Mouse (Mus musculus) spleen, postnatal 10 days (tissue): Measurements from ENCODE around the gene Tubg2.
A peak's percentile ranks its signal among the peaks of the same experiment; 100 is the strongest.

Experiments
- DNase-seq, 2 experiments: peaks; one replicate each; pipeline ENCODE4 v3.0.0; 2021 to 2022; ENCODE audit warnings: low spot score in 2 of 2

Tubg2 gene

GRCm38 (mm10) chr11:101164677-101165580 is 9.2 kb downstream of the Tubg2 start:
- DNase-seq: no peak

GRCm38 (mm10) chr11:101166357-101166756 is 10.7 kb downstream of the Tubg2 start:
- no peak for DNase-seq

DNA sequence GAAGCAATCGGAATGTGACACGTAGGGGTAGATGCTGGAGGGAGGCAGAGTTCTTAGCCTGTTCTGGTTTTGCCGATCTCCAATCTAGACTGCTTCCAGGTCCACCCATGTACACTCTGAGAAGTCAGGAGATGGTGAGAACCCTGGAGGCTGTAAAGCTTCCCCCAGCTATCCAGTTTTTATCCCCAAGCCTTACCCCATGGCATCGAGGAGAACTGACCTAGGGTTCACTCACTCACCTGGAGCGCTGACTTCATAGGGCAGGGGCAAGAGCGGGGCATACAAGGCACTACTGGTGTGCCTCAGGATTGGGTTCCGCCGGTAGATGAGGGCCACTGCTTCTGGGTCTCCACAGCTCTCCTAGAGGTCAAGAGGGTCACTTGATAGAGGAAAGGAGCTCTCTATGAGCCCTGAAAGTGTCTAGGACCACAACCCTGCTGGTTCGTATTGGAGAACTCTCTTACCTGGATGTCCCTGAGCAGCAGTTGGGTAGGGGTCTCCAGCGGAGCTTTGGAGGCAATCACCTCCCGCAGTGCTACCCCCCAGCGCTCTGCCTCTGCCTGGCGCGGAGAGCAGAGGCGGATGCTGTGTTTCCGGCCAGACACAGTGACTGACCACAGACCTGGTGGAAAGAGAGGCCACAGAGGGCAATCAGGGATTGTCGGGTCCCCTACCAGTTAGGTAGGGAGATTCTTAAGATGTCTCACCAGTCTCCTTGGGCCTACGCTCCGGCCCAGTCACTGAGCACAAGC is 11.7 kb downstream of the Tubg2 start:
- DNase-seq: no peak

DNA sequence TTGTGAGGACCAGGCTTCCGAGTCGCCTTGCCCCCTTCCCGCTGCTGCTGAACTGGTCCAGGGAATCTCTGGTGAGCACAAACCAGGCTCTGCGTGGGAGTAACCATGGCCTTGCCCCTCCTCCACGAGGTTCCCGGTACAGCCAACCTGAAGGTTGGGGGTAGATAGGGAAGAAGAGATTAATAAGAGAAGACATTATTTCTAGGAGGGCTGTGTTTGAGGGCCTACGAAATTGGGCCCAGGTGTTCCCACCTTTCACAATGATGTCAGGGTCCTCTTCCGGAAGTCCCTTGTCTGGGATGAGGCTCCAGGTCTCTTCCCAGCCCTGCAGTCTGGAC is 12.2 kb downstream of the Tubg2 start:
- no peak for DNase-seq

DNA sequence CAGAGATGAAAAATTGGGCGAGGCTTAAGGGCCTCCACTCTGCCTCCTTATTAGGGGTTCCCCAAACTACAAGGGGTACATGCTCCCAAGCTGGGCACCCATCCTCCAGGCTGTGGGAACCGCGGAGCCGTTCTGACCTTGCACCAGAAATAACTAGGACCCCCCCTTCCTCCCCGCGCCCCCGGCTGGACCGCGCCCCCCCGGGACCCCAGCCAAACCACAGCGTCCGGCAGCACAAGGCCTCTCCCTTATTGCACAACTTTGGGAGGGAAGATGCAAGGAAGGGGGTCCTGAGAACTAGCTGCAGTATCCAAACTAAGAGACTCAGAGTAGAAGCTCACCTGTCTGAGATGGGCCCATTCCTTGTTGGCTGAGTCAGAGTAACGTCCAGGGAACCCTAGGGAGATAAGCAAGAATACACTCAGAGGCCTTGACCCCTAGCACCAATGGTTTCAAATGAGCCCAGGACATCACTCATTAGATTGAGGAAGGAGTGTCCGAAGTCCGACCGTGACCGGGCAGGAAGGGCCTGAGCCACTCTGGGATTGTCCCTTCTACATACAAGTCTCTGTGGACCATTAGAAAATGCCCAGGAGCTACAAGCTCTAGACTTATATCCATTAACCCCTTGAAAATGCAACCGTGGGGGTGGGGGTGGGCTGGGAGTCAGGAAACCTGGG is 12.7 kb downstream of the Tubg2 start:
- no peak for DNase-seq

GRCm38 (mm10) chr11:101169301-101170107 is 13.8 kb downstream of the Tubg2 start:
- DNase-seq: peak in 1 of 2 experiments; percentile 2

DNA sequence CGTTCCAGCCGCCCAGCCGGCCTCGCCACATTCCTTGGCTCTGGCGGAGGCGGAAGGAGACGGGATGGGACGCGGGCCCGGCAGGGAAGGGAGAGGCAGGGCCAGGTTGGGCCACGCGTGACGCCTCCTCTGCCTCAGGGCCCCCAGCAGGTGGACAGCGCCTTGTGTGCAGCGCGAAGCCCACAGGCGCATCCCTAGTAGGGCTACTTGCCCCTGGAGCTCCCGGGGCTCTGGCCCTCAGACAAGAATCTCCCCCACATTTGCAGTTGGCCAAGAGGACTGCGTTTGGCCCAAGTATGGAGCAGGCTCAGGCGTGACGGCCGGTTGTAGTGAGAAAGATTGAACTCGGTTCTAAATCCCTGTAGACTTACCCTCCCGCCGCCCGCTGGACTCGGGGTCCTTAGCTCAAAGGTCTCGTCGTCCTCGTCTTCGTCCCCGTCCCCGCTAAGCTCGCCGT is 14.7 kb downstream of the Tubg2 start, which contains the start of gene Cntnap1:
Gene Cntnap1, plus strand, starts transcription at position 170 of the 457 bp plus-strand sequence.
- peak; percentile 15 to 38 for DNase-seq

- peak in 1 of 2 experiments; percentile 80 for DNase-seq
Measured at GRCm38 (mm10) chr11:101170811-101171610, 15.3 kb downstream of the Tubg2 start, which contains the start of gene Plekhh3. Gene Plekhh3, minus strand, starts transcription at chr11:101171351.

DNA sequence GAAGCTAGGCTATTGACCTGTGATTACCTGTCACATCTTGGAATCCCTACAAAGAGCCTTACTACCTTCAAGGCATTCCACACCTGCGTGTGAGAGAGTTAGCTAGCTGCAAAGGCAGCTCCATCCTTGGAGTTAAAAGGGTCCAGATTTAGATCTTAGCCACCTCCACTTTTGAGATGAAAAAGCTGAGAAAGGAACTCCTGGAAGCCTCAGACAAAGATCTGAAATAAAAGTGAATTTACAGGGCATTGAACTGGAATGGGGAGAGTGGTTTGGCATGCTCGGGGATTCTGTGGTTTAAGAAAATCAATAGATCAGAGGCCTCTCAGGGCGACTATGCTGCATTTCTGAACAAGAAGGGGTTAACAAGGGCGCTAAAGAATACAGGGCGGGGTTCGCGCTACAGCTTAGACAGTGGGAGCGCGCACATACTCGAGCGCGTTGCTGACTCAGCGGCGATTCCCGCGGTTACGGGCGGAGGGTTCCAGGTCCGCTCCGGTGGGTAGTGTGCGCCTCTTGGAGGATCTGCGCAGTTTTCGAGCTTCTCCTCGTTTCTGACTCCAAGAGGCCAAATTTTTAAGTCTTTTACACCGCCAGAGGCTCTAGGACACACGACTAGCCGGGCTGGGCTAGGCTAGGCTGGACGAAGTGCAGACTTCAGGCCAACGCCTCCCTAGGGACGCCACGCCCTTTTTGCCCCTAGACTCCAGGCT is 16.2 kb downstream of the Tubg2 start:
- DNase-seq: peak in 1 of 2 experiments; percentile 44

DNA sequence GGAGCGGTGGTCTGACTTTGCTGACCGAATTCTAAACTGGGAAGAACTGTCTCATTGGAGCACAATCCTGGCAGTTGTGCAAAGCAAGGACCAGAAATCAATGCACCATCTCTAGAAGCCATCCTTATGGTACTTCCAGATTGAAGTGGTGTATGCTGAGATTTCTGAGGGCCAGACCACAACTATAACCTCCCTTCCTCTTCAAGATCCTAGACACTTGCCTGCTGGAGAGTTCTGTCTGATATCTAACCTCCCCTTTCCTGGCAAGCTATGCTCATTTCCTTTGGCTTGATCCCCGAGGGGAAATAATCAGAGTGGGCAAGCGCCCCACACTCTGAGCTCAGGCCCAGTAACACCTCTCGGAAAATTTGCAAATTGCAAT is 16.7 kb downstream of the Tubg2 start:
- DNase-seq: no peak

GRCm38 (mm10) chr11:101173112-101173511 is 17.4 kb downstream of the Tubg2 start:
- DNase-seq: no peak

DNA sequence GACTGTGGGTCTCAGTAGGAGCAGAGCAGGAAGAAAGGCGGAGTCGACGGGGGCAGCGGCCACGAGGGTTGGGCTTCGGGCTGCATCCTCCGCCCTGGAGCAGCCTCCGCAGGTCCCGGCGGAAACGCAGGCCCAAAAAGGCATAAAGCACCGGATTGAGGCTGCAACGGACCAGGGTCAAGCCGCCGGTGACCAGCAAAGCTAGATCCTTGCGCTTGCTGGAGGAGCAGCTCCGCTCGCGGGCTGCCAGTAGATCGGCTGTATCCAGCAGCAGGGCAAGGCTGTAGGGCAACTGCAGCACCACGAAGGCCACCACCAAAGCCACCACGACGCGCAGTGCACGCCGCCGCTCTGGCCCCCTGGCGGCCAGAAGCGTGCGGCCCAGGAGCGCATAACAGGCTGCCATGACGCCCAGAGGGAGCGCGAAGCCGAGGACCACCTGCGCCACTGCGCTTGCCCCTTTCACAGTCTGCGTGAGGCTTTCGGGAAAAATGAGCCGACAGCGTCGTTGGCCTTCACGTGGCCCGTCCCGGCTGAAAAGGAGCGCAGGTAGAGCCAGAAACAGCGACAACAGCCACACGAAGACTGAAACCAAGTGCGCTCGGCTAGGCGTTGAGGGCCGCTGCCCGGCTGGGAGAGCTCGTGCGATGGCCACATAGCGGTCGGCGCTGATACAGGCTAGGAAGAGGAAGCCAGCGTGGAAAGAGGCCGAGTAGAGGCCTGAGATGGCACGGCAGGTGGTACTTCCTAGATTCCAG is 18.1 kb downstream of the Tubg2 start:
- peak in 1 of 2 experiments; percentile 79 for DNase-seq

- DNase-seq: no peak
Measured at GRCm38 (mm10) chr11:101174389-101174745, 18.7 kb downstream of the Tubg2 start.

DNA sequence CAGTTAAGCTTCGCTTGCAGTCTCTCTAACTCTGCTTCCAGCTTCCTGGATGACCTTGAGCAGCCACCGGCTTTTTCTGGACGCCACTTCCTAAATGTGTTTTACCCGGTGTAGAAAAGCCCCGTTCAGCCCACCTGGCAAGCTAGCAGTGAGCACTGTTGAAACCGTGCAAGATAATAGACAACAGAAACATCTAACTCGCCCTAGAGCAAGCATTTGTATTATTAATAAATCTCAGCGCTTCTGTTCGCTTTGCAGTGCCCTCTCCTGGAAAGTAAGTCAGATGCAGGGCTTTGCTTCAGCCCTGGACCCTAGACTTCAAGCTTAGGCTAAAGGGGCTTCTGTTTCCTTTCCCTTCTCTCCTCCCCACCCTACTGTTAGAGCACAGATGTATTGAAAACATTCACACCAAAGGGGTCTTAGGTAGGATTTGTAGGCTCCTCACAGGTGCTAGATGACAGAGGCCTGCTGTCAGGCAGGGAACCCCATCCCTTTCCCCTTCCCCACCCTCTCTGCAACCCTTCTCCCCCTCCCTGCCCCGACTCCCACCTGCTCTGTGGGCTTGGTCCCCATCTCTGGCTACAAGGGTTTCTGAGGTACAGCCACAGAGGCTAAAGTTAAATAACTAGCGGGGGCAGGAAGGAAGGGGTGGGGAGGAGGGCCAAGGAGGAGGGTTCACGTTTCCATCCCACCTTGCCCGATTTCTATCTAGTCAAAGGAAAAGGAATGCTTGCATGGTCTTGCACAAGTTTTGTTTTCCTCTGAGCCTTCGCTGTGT is 19.3 kb downstream of the Tubg2 start, which contains the start of gene Ccr10:
Gene Ccr10, minus strand, starts transcription at position 593 of the 778 bp plus-strand sequence.
- DNase-seq: no peak

DNA sequence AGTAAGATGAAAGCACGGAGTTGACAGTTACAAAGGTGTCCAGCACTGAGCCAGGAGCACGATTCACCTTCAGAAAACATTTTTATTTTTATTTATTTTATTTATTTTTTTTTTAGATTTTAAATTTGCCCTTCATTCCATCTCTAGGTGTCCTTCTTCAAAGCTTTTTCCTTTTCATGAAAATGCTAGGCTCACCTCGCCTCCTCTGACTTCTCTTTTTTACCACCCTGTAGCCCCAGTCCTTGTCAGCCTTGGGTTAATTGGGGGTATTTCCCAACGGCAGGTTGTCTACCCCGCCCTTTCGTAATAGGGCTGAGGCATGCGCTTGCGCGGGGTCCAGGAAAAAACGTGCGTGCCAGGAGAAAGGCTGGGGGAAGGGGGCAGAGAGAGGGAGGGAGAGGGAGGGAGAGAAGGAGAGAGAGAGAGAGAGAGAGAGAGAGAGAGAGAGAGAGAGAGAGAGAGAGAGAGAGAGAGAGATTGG is 20.0 kb downstream of the Tubg2 start:
- no peak for DNase-seq

- DNase-seq: no peak
Measured at GRCm38 (mm10) chr11:101176117-101176691, 20.5 kb downstream of the Tubg2 start.

DNA sequence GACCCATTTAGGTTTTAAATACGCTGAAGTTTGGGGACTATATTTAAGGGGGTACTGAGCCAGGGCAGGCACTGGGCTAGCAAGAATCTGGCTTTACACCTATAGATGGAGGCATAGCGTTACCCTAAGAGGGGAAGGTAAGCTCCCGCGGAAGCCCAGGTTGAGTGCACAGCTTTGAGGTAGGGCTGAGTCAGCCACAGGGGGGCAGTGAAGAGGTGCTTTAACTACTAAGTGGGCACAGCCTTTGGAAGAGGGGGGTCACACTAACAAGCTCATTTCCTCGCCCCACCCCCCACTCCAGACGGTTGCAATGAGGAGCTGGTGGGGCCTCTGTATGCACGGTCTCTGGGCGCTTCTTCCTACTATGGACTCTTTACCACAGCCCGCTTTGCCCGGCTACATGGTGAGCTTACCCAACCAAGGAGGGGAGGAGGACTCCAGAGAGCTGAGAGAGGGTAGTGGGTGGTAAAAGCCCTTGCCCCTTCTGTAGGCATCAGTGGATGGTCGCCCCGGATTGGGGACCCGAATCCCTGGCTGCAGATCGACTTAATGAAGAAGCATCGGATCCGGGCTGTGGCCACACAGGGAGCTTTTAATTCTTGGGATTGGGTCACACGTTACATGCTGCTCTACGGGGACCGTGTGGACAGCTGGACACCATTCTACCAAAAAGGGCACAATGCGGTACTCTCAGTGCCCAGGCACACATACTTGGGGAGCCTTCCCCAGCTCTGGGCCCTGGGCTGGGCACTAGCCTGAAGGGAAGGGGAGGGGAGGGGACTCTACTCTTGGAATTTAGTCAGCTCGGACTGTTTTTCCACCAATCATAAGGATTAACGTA is 21.4 kb downstream of the Tubg2 start:
- DNase-seq: peak in 1 of 2 experiments; percentile 82
